Mouse (Mus musculus) intestine, embryonic 14.5 days (tissue): ENCODE results near the gene Ror2. TPM values are rescaled to one million over a fixed set of nuclear protein-coding genes. Genes with fewer than 3 reads are reported as not detected.

Experiments
- ATAC-seq: fragments of 200-750 bp; cut with Nextera tagmentation; replicated peaks from 2 replicates; pipeline ENCODE4 v1.8.0; 2017; ENCODE audit warnings: low read depth, moderate number of reproducible peaks, moderate TSS enrichment, moderate library complexity; ENCODE audit not compliant: low FRiP score, low TSS enrichment
- DNase-seq: peaks from one replicate; pipeline ENCODE4 v3.0.0-alpha.2; 2018; ENCODE audit warnings: low spot score
- H3K27ac ChIP-seq: fragments of 300-500 bp; sonication (generic); 2 replicates; pipeline ENCODE4 v1.5.1; 2014; ENCODE audit warnings: low read depth, mild to moderate bottlenecking, control low read depth
- H3K27me3 ChIP-seq: fragments of 300-500 bp; sonication (generic); replicated peaks from 2 replicates; pipeline ENCODE4 v1.6.1; 2014; ENCODE audit warnings: low read length, control low read depth; ENCODE audit not compliant: control insufficient read depth, insufficient read depth
- H3K36me3 ChIP-seq: fragments of 300-500 bp; sonication (generic); 2 replicates; pipeline ENCODE4 v1.6.1; 2014; ENCODE audit warnings: low read length, control low read depth; ENCODE audit not compliant: control insufficient read depth, insufficient read depth
- H3K4me1 ChIP-seq: fragments of 300-500 bp; sonication (generic); replicated peaks from 2 replicates; pipeline ENCODE4 v1.6.1; 2014; ENCODE audit warnings: low read length, control low read depth, mixed read lengths; ENCODE audit not compliant: control insufficient read depth, insufficient read depth
- H3K4me2 ChIP-seq: fragments of 300-500 bp; sonication (generic); 2 replicates; pipeline ENCODE4 v1.6.1; 2014; ENCODE audit warnings: low read length
- H3K4me3 ChIP-seq: fragments of 300-500 bp; sonication (generic); 2 replicates; pipeline ENCODE4 v1.5.1; 2014; ENCODE audit warnings: low read depth, low read length, control low read depth, mixed read lengths
- H3K9ac ChIP-seq: fragments of 300-500 bp; sonication (generic); 2 replicates; pipeline ENCODE4 v1.6.1; 2014; ENCODE audit warnings: mild to moderate bottlenecking, low read length
- H3K9me3 ChIP-seq: fragments of 300-500 bp; sonication (generic); 2 replicates; pipeline ENCODE4 v1.6.1; 2016; ENCODE audit warnings: low read length, control low read depth; ENCODE audit not compliant: control insufficient read depth
- WGBS: fragments of 180-500 bp; shearing (Covaris S2); extraction: QIAGEN DNeasy Blood & Tissue Kit; methylation state at CpG from one replicate; pipeline ENCODE4 v1.1.7; 2014; 5-methylcytosine and 5-hydroxymethylcytosine counted together
- polyA plus RNA-seq: library from polyadenylated mRNA; unstranded; fragments of >200 nt; fragmentation: Nextera tagmentation; extraction: Ambion mirVana; gene quantifications from 2 replicates; pipeline ENCODE4 v1.2.1, GENCODE M21; 2014

Ror2 gene
- polyA plus RNA-seq, 1 experiment from 2014 or later = 18.5 TPM

GRCm38 (mm10) chr13:53175041-53175440 lies 110.9 kb downstream of the Ror2 start:
- no peaks in the 10 kb centered on the region for H3K36me3 ChIP-seq
- H3K4me3 ChIP-seq = no peak overlapping the region
- DNase-seq = no peak
- no peaks in the 10 kb centered on the region for H3K27me3 ChIP-seq
- H3K9me3 ChIP-seq = no peaks in the 10 kb centered on the region
- 20% methylated on average over 7 of the region's 7 CpGs for WGBS
- no peak overlapping the region for H3K4me2 ChIP-seq
- 0 out of 2 replicates have a peak, but pooled peaks have one; percentile 21 for ATAC-seq
- no peak overlapping the region for H3K27ac ChIP-seq
- peaks cover 55% of the 10 kb centered on the region for H3K4me1 ChIP-seq
- H3K9ac ChIP-seq = no peak overlapping the region

GRCm38 (mm10) chr13:53163671-53164070 lies 122.3 kb downstream of the Ror2 start:
- Histone ChIP-seq H3K9me3 (no peaks in the 10 kb centered on the region), H3K4me3 (no peak overlapping the region), H3K4me2 (0 out of 2 replicates have a peak overlapping the region, but pooled peaks have one; percentile 26), H3K4me1 (peaks cover 44% of the 10 kb centered on the region), H3K27ac (peak overlapping the region; percentile 16; the same call in 1 of the 2 replicates), H3K27me3 (no peaks in the 10 kb centered on the region), H3K36me3 (no peaks in the 10 kb centered on the region), H3K9ac (no peak overlapping the region)
- WGBS = 14% methylated on average over 10 of the region's 10 CpGs
- DNase-seq (peak; percentile 78), ATAC-seq (no peak)

DNA sequence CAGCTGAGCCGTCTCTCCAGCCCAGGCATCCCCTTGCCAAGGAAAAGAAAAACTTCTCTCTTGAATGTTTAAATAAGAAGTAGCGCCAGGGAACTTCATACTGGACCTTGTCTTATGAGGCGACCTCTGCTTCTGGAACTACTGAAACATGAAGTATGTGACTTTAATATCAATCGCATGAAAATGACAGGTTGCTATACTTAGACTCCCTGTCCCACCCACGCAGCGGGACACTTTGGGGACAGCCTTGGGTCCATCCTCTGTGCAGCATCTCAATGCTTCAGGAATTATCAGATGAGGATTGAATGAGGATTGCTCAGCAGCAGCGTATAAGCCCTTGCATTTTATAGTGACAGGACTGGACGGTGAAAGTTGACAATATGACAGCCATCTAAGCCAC lies 122.9 kb downstream of the Ror2 start:
- Histone ChIP-seq H3K4me3 (no peak overlapping the region), H3K9me3 (no peaks in the 10 kb centered on the region), H3K4me2 (no peak overlapping the region), H3K36me3 (no peaks in the 10 kb centered on the region), H3K27me3 (no peaks in the 10 kb centered on the region), H3K9ac (no peak overlapping the region), H3K4me1 (peaks cover 49% of the 10 kb centered on the region), H3K27ac (peak overlapping the region; percentile 27; the same call in 1 of the 2 replicates)
- ATAC-seq (no peak), DNase-seq (no peak)
- WGBS = 45% methylated on average over 8 of the region's 8 CpGs

GRCm38 (mm10) chr13:53159501-53159900 lies 126.4 kb downstream of the Ror2 start:
- ATAC-seq (no peak), DNase-seq (no peak)
- no peak overlapping the region for H3K4me2 ChIP-seq
- no peak overlapping the region for H3K27ac ChIP-seq
- no peak overlapping the region for H3K4me3 ChIP-seq
- H3K9me3 ChIP-seq = no peaks in the 10 kb centered on the region
- H3K36me3 ChIP-seq = no peaks in the 10 kb centered on the region
- H3K4me1 ChIP-seq = peaks cover 60% of the 10 kb centered on the region
- H3K27me3 ChIP-seq = no peaks in the 10 kb centered on the region
- 90% methylated on average over 5 of the region's 6 CpGs for WGBS
- H3K9ac ChIP-seq = no peak overlapping the region

DNA sequence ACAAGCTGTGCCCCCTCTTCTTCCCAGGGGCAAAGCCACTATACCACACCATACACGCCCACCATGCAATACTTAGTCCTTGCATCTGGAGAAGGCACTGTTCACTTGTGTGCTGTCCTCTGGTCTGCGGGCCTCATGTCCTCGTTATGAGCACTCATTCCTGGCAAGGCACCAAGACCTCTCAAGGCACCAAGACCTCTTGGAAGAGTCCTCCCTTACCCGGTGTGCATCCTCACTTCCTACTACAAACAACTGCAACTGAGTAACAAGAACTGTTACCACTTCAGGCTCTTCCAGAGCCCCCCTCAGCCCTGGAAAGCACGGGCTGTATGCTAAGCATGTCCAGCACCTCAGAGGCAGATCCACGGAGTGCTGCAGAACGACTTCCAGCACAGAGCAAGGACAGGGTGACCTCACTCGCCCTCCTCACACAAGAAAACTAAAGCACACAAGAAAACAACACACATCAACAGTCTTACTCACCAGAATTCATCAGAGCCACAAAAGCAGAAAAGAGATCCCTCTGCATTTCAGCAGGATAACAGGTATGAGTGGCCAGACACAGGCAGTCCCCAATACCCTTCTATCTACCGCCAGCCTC lies 127.4 kb downstream of the Ror2 start:
- Histone ChIP-seq H3K9ac (no peak overlapping the region), H3K9me3 (no peaks in the 10 kb centered on the region), H3K27ac (no peak overlapping the region), H3K4me1 (peaks cover 59% of the 10 kb centered on the region), H3K4me2 (no peak overlapping the region), H3K27me3 (no peaks in the 10 kb centered on the region), H3K36me3 (no peaks in the 10 kb centered on the region), H3K4me3 (no peak overlapping the region)
- 62% methylated on average over 9 of the region's 9 CpGs for WGBS
- ATAC-seq = no peak
- DNase-seq = no peak

- DNase-seq (no peak), ATAC-seq (no peak)
- Histone ChIP-seq H3K4me1 (peaks cover 49% of the 10 kb centered on the region), H3K36me3 (no peaks in the 10 kb centered on the region), H3K9ac (no peak overlapping the region), H3K4me3 (no peak overlapping the region), H3K27ac (peak overlapping the region; percentile 77), H3K27me3 (no peaks in the 10 kb centered on the region), H3K9me3 (no peaks in the 10 kb centered on the region), H3K4me2 (no peak overlapping the region)
- WGBS = 70% methylated on average over 15 of the region's 15 CpGs
Observed at GRCm38 (mm10) chr13:53156911-53157310, 129.0 kb downstream of the Ror2 start.

DNA sequence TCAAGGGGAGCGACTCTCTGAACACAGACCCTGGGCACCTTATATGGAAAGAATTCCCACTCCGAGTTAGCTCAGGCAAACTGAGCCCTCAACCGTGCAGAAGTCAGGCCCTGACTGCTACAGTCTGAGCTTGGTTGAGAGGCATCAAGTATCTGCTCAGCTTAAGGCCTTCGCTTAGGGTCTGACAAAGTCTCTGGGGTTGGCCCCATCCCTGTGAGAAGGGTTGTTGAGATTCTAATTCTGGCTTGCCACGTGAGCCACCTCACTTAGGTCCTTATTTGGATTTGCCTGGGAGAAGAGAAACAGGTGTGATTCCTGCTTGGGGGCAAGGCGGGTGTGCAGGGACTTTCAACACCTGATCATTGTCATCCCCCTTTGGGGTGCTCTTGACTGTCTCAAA lies 129.6 kb downstream of the Ror2 start:
- H3K9ac ChIP-seq = no peak overlapping the region
- H3K27ac ChIP-seq = peak overlapping the region; percentile 77
- DNase-seq = no peak
- no peaks in the 10 kb centered on the region for H3K27me3 ChIP-seq
- no peak overlapping the region for H3K4me2 ChIP-seq
- peaks cover 54% of the 10 kb centered on the region for H3K4me1 ChIP-seq
- H3K36me3 ChIP-seq = no peaks in the 10 kb centered on the region
- H3K4me3 ChIP-seq = no peak overlapping the region
- H3K9me3 ChIP-seq = no peaks in the 10 kb centered on the region
- WGBS = 68% methylated on average over 6 of the region's 6 CpGs
- ATAC-seq = no peak

DNA sequence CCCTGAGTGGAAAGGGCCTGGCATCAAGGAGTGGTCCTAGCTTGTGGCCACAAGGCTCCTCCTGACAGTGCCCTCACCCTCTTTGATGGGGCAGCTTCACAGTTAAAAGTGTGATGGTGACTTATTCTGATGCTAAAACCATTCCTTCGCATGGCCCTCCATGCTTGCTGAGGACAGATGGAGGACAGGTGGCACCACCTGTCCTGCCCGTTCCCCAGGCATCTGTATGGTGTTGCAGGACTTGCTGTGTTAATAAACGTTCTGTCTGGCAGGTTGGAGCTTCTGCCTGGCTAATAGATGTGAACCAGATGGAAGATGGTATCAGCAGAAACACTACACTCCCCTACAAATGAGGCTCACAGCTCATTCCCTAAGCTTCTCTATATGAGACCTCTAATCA lies 140.4 kb downstream of the Ror2 start:
- Histone ChIP-seq H3K36me3 (peaks cover 16% of the 10 kb centered on the region; the same call in 1 of the 2 replicates), H3K4me3 (no peak overlapping the region)

GRCm38 (mm10) chr13:53143076-53143475 lies 142.8 kb downstream of the Ror2 start:
- Histone ChIP-seq H3K36me3 (peaks cover 24% of the 10 kb centered on the region), H3K4me2 (no peak overlapping the region), H3K9me3 (peaks cover 6% of the 10 kb centered on the region), H3K27me3 (no peaks in the 10 kb centered on the region), H3K4me3 (no peak overlapping the region), H3K27ac (no peak overlapping the region), H3K9ac (no peak overlapping the region), H3K4me1 (peaks cover 6% of the 10 kb centered on the region; the same call in 1 of the 2 replicates)
- no peak; the same call in 1 of the 2 replicates for ATAC-seq
- DNase-seq = no peak
- WGBS = 20% methylated on average over 5 of the region's 5 CpGs

More for the DNA sequence above, 140.4 kb downstream of the Ror2 start:
- Histone ChIP-seq H3K27me3 (no peaks in the 10 kb centered on the region), H3K4me2 (no peak overlapping the region), H3K9ac (no peak overlapping the region), H3K9me3 (no peaks in the 10 kb centered on the region), H3K27ac (no peak overlapping the region), H3K4me1 (peaks cover 6% of the 10 kb centered on the region; the same call in 1 of the 2 replicates)
- DNase-seq (no peak), ATAC-seq (no peak)
- 55% methylated on average over 3 of the region's 3 CpGs for WGBS
